Mouse (Mus musculus): ENCODE measurements around the gene Slit3. TPM values are rescaled to one million over a fixed set of nuclear protein-coding genes. Genes with fewer than 3 reads are reported as not detected.

The Slit3 gene
- total RNA-seq (2014; fragmentation: Nextera tagmentation), result not detected in 2 replicates
- not detected in 2 replicates for total RNA-seq (2017)

DNA sequence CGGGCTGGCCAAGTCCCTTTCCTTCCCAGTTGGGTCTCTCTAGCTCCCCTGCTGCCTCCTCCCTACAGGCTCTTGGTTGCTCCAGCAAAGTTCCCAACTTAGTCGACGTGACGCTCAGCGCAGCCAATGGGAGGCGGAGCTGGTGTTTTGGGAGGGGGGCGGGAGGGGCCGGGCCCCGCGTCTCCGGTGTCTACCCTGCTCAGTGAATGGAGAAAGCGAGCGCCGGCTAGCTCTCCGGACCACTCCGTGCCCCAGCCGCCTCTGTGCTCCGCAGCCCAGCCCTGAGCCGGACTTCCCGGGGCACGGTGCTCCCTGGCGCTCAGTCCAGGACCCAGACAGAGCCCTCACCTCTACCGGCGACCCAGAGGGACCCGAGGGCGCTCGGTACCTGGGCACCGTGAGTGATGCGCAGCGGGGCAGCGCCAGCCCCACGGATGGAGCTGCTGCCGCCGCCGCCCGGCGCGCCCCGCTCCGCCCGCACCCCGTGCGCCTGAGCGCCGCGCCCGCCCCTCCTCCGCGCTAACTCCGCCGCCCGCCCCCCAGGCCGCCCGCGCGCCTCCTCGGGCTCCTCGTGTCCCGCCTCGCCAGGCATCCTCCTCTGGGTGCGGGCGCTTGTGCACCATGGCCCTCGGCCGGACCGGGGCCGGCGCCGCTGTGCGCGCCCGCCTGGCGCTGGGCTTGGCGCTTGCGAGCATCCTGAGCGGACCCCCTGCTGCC, at the start of gene Slit3:
Gene Slit3, plus strand, starts transcription at position 331 of the 717 bp plus-strand sequence.
- ATAC-seq (replicated peaks; ENCODE audit: low FRiP score, low TSS enrichment, poor library complexity, severe bottlenecking), result no peak

- ATAC-seq (replicated peaks; ENCODE audit: low FRiP score, low TSS enrichment, poor library complexity, severe bottlenecking), result no peak
These were observed 49.6 kb upstream of the Slit3 start for GRCm38 (mm10) chr11:35071451-35071850.

- no peak for ATAC-seq (replicated peaks; ENCODE audit: low FRiP score, low TSS enrichment, poor library complexity, severe bottlenecking)
These were observed 45.6 kb upstream of the Slit3 start for GRCm38 (mm10) chr11:35075411-35075810.

DNA sequence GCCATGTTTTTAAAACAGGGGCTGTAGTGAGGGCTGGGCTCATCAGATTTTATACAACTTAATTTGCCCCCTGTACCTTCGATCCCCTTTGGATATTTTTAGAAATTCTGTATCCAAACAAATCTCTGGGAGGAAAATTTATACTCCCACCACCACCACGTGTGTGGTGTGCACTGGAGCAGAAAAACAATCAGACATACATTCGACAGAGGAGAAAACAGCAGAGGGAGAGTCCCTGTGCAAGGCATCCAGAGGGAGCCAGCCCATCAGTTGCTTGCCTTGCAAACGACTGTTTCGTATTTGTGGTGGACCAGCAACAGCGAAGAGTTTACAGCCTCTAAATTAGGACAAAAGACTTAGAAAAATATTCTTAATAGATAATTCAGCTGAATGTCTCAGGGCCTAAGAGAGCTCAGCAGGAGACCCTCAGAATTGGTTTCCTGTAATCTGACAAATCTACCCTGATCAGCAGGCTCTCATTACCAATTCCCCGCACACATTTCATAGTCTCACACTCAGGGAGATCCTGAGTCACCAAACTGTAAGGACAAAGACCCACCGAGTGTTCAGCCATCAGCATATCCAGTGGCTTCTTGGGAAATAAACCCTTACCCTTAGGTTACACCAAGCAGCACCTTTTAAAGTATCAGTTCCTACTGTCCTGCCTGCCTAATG, 40.4 kb upstream of the Slit3 start:
- ATAC-seq (replicated peaks; ENCODE audit: low FRiP score, low TSS enrichment, poor library complexity, severe bottlenecking), result no peak

DNA sequence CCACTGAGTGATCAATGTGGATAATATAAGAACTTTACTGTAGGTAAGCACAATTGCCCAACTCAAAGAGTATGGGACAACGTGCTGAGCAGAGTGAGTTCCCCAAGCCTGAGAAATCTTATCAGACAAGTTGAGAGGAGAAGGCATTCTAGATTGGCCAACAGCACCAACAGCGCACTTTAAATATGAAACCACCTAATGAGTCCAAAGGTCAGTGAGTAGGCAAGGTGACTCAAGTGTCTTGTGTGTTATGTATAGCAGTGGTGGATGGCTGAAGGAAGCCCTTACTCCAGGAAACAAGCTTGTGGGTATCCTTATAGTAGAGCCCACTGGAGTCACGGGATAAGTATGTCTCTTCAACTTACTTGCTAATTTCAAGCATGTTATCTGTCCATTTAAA, 38.7 kb upstream of the Slit3 start:
- ATAC-seq (replicated peaks; ENCODE audit: low FRiP score, low TSS enrichment, poor library complexity, severe bottlenecking), result no peak

- ATAC-seq (replicated peaks; ENCODE audit: low FRiP score, low TSS enrichment, poor library complexity, severe bottlenecking), result no peak
These were observed 38.0 kb upstream of the Slit3 start for GRCm38 (mm10) chr11:35083049-35083448.

DNA sequence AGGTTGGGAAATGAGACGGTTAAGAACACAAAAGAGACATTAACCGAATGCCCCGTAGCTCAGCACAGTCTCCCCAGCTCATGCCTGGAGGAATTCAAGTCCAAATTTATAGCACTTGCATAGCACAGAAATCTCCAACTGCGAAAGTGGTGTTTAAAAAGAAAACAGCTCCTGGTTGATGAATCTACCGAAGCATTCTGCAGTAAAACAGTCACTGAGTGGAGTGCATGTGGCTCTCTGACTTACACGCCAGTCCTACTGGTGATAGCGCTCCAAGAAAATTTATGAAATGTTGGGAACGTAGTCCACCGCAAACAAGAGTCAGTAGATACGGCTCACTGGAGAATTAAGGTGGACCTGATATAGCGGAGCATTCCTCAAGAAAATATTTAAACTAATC, 35.7 kb upstream of the Slit3 start:
- ATAC-seq (replicated peaks; ENCODE audit: low FRiP score, low TSS enrichment, poor library complexity, severe bottlenecking), result no peak

DNA sequence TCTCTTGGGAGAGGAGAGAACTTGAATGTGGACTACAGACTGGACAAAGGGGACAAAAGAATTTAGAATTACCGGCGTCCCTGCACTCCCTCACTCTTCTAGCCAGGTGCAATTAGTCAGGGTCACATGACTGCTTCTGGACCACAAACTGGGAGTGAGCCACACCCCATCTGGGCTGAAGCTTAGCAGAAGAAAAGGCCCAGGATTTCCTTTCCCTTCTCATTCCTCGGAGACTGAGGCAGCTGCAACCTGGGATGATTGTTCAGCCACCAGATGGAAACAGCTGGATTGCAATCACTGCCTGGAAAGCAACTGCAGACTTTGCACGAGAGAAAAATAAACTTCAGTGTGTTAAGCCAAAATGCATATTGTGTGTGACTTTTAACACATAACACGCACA, 35.0 kb upstream of the Slit3 start:
- ATAC-seq (replicated peaks; ENCODE audit: low FRiP score, low TSS enrichment, poor library complexity, severe bottlenecking), result no peak

DNA sequence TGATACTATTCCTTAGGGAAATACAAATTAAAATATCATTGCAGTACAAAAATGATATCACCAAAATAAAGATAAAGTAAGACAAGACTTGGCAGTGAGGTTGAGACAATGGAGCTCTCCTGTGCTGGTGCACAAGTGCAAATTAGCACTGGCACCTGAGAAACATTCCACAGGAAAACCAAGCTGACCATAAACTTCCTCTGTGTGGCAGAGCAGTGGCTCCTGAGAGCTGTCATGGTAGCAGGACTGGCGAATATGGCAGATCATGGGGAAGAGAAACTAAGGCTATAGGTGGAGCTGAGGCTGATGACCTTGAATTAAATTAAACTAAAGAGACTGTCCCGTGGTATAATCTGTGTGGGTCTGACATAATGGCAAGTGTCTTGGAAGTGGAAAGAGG, 33.6 kb upstream of the Slit3 start:
- no peak for ATAC-seq (replicated peaks; ENCODE audit: low FRiP score, low TSS enrichment, poor library complexity, severe bottlenecking)

DNA sequence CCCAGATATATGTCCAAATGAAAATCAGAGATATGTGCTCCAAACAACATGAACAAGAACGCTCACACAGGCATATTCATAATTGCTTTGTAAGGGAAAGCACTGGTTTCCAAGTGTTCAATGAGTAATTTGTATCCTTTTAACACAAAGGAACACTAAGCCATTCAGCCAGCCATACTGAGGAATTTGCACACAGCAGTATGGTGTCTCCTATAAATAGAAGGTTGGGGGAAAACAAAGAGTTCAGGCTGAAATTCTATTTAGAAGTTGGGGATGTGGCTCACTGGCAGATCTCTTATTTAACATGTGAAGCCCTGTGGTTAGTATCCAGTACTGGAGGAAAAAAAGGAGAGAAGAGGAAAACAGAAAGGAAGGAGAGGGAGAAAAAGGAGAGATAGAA, 32.9 kb upstream of the Slit3 start:
- no peak for ATAC-seq (replicated peaks; ENCODE audit: low FRiP score, low TSS enrichment, poor library complexity, severe bottlenecking)

DNA sequence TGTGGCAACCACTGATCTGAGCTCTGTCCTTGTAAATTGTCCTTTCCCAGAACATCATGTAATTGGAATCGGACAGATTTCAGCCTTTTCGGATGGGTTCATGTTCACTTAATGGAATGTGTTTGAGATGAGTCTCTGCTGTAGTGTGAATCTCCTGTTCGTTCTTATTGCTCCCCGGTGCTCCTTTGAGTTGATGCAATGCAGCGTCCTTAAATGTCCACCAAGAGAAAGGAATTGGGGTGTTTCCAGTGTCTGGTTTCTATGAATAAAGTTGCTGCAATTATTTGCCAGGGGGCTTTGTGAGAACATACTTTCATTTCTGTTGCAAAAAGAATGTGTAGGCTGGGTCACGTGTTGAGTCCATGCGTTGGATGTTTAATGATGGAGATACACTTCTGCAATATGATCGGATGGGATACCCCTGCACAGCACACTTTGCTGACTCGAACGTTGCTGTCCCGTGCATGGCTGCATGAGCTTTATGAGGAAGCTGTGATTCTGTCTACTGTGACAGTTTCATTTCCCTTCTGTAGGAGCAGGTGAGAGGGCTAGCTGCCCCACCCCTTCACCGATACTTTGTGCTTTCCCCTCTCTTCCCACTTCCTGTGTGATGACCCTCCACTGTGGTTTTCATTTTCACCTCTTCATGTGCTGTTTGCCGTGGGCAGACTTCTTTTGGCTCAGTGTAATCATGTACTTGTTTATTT, 30.2 kb upstream of the Slit3 start:
- ATAC-seq (replicated peaks; ENCODE audit: low FRiP score, low TSS enrichment, poor library complexity, severe bottlenecking), result no peak

DNA sequence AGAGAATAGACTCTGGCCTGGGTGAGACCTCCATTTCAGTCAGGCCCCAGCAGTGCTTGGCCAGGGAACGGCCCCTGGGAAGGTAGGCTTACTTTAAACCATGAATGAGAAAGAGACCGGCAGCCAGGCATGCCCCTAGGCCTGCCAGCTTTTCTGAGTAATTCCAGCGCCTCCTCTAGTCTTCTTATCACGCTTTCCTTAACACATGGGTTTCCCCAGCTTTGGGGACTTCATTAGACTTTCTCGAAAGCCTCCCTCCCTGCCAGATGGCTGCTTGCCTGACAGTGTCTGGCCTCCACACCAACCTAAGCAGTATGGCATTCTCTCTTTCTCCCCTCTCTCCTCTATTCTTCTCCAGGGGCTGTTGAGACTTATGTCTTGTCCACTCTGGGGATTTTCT, 24.5 kb upstream of the Slit3 start:
- no peak for ATAC-seq (replicated peaks; ENCODE audit: low FRiP score, low TSS enrichment, poor library complexity, severe bottlenecking)

DNA sequence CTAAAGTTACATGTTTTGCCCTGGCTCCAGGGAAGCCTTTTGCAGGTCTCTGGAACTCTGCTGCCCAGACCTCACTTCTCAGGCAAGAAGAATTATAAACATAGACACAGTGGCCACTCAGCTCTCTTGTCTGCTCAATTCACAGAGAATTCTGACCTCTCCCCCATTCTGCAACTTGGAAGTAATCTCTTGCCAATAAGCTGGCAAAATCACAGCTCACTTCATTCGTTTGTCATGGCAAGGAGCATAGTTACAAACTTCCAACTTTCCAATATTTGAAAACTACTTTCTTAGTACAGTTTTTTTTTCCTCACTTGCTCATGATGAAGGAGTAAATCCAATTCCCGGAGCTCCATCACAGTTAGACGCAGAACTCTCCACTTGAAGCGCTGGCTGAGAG, 11.2 kb upstream of the Slit3 start:
- no peak for ATAC-seq (replicated peaks; ENCODE audit: low FRiP score, low TSS enrichment, poor library complexity, severe bottlenecking)

- ATAC-seq (replicated peaks; ENCODE audit: low FRiP score, low TSS enrichment, poor library complexity, severe bottlenecking), result no peak
These were observed 10.2 kb upstream of the Slit3 start for GRCm38 (mm10) chr11:35110784-35111183.

- no peak for ATAC-seq (replicated peaks; ENCODE audit: low FRiP score, low TSS enrichment, poor library complexity, severe bottlenecking)
These were observed 7.7 kb upstream of the Slit3 start for GRCm38 (mm10) chr11:35113290-35113689.

DNA sequence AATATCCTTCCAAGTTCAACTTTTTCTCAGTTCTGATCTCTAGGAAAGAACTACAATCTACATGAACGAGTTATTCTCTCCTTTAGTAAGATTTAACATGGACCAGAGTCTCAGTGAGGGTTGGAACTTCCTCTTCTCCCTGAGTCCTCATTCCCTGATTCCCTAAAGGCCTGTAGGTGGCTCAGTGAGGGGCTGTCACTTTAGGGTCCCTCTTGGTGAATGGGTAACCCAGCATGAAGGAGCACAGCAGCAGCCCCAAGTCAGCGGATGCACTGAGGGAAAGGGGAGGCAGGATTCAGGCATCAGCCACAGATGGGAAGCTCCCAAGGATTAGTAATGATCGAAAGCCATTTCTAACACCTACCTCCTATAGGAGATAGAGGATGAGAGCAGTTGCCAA, 4.6 kb upstream of the Slit3 start:
- no peak for ATAC-seq (replicated peaks; ENCODE audit: low FRiP score, low TSS enrichment, poor library complexity, severe bottlenecking)

GRCm38 (mm10) chr11:35117871-35118270, 3.2 kb upstream of the Slit3 start:
- no peak for ATAC-seq (replicated peaks; ENCODE audit: low FRiP score, low TSS enrichment, poor library complexity, severe bottlenecking)

- ATAC-seq (replicated peaks; ENCODE audit: low FRiP score, low TSS enrichment, poor library complexity, severe bottlenecking), result no peak
These were observed 2.3 kb upstream of the Slit3 start for GRCm38 (mm10) chr11:35118731-35119130.

DNA sequence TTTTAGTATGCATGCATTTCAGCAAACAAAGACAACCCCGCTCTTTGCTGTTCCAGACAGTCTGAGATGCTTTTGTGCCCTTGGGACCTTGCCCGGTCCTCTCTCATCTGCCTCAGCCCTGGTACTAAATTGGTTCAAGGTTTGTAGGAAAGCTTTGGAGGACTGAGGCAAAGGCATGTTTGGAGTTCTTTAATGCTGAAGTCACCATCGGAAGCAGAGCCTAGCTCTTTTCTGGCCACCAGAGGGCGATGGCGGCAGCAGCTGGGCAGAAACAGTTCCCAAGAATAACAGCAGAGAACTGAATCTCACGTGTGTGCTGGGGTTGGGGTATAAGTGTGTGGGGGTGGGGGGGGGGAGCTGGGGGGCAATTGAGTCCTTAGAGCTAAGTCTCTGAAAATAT, 1.7 kb upstream of the Slit3 start:
- ATAC-seq (replicated peaks; ENCODE audit: low FRiP score, low TSS enrichment, poor library complexity, severe bottlenecking), result no peak

DNA sequence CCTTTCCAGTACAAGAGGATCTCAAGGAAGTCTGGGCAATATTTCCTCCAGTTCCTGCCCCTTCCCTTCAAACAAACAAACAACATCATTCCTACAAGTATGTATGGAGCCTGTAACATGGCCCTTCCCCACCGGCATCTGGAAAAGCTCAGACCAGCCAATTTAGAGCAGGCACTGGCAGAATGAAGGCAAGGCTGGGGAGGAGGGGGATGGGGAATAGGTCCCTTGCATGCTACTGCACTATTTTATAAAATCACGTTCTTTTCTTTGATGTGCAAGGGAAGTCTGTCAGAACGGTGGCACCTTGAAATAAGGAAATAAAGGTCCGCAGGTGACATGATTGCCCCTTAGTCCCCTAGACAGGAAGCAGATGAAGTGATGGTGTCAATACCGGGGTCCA, 948 bp upstream of the Slit3 start:
- no peak for ATAC-seq (replicated peaks; ENCODE audit: low FRiP score, low TSS enrichment, poor library complexity, severe bottlenecking)

GRCm38 (mm10) chr11:35121611-35121959, 561 bp downstream of the Slit3 start:
- no peak for ATAC-seq (replicated peaks; ENCODE audit: low FRiP score, low TSS enrichment, poor library complexity, severe bottlenecking)

Data from megakaryocyte-erythroid progenitor cell, adult 5-6 weeks (primary cell).